Mouse (Mus musculus) neural tube, embryonic 11.5 days (tissue): ENCODE data around the gene Cideb. TPM values are rescaled to one million over a fixed set of nuclear protein-coding genes. Genes with fewer than 3 reads are reported as not detected.

ENCODE experiments used
- ATAC-seq: fragments of 200-750 bp; cut with Nextera tagmentation; 2 replicates; pipeline ENCODE4 v1.8.0; 2017; ENCODE audit warnings: moderate number of reproducible peaks, mild to moderate bottlenecking, moderate TSS enrichment, moderate library complexity; ENCODE audit not compliant: insufficient read depth, low FRiP score, low TSS enrichment
- DNase-seq: peaks from one replicate; pipeline ENCODE4 v3.0.0-alpha.2; 2015; ENCODE audit warnings: low spot score
- H3K27ac ChIP-seq: fragments of 300-500 bp; sonication (generic); 2 replicates; pipeline ENCODE4 v1.5.1; 2014; ENCODE audit warnings: low read depth, mild to moderate bottlenecking, low read length
- H3K27me3 ChIP-seq: fragments of 300-500 bp; sonication (generic); 2 replicates; pipeline ENCODE4 v1.6.1; 2014; ENCODE audit warnings: mild to moderate bottlenecking, low read length, mixed read lengths; ENCODE audit not compliant: control insufficient read depth, insufficient read depth
- H3K36me3 ChIP-seq: fragments of 300-500 bp; sonication (generic); 2 replicates; pipeline ENCODE4 v1.6.1; 2014; ENCODE audit warnings: mild to moderate bottlenecking, low read length, moderate library complexity, mixed read lengths; ENCODE audit not compliant: control insufficient read depth, insufficient read depth
- H3K4me1 ChIP-seq: fragments of 300-500 bp; sonication (generic); 2 replicates; pipeline ENCODE4 v1.6.1; 2014; ENCODE audit warnings: low read length, mixed read lengths; ENCODE audit not compliant: control insufficient read depth, insufficient read depth
- H3K4me2 ChIP-seq: fragments of 300-500 bp; sonication (generic); 2 replicates; pipeline ENCODE4 v1.6.1; 2014; ENCODE audit warnings: low read depth, mild to moderate bottlenecking, moderate library complexity
- H3K4me3 ChIP-seq: fragments of 300-500 bp; sonication (generic); 2 replicates; pipeline ENCODE4 v1.5.1; 2014; ENCODE audit warnings: low read depth, low read length
- H3K9ac ChIP-seq: fragments of 300-500 bp; sonication (generic); 2 replicates; pipeline ENCODE4 v1.6.1; 2014; ENCODE audit warnings: mild to moderate bottlenecking, low read length
- H3K9me3 ChIP-seq: fragments of 300-500 bp; sonication (generic); 2 replicates; pipeline ENCODE4 v1.6.1; 2016; ENCODE audit warnings: low read length; ENCODE audit not compliant: control insufficient read depth
- WGBS: fragments of 180-500 bp; shearing (Covaris S2); extraction: QIAGEN DNeasy Blood & Tissue Kit; methylation state at CpG from one replicate; pipeline ENCODE4 v1.1.7; 2014; 5-methylcytosine and 5-hydroxymethylcytosine counted together
- polyA plus RNA-seq: library from polyadenylated mRNA; unstranded; fragments of >200 nt; fragmentation: Nextera tagmentation; extraction: Ambion mirVana; gene quantifications from 2 replicates; pipeline ENCODE4 v1.2.1, GENCODE M21; 2014

The Cideb gene
- polyA plus RNA-seq, 1 experiment from 2014 or later: 0.32 TPM

GRCm38 (mm10) chr14:55713729-55714122, 44.5 kb downstream of the Cideb start, which contains the start of gene Tgm1:
Gene Tgm1 (minus strand): TSS chr14:55713926.
- no peak for DNase-seq
- no peak for ATAC-seq
- no peaks in the 10 kb centered on the region for H3K9me3 ChIP-seq
- H3K4me2 ChIP-seq: no peak within 1 kb of the TSS
- 0 out of 2 replicates have a peak, but pooled peaks cover 2% of the 10 kb centered on the region for H3K36me3 ChIP-seq
- no peak within 1 kb of the TSS for H3K27ac ChIP-seq
- H3K4me1 ChIP-seq: 0 out of 2 replicates have a peak, but pooled peaks cover 3% of the 10 kb centered on the region
- H3K4me3 ChIP-seq: no peak within 1 kb of the TSS
- peaks cover 9% of the 10 kb centered on the region; the same call in 1 of the 2 replicates for H3K27me3 ChIP-seq
- no peak within 1 kb of the TSS; the same call in 1 of the 2 replicates for H3K9ac ChIP-seq
- 34% methylated on average over 4 of the region's 4 CpGs for WGBS

GRCm38 (mm10) chr14:55713007-55713728, 45.1 kb downstream of the Cideb start:
- DNase-seq: no peak
- H3K4me2 ChIP-seq: no peak overlapping the region
- no peak overlapping the region for H3K4me3 ChIP-seq
- no peak for ATAC-seq
- H3K36me3 ChIP-seq: 0 out of 2 replicates have a peak, but pooled peaks cover 2% of the 10 kb centered on the region
- 0 out of 2 replicates have a peak, but pooled peaks cover 3% of the 10 kb centered on the region for H3K4me1 ChIP-seq
- H3K9ac ChIP-seq: no peak overlapping the region; the same call in 1 of the 2 replicates
- H3K27me3 ChIP-seq: peaks cover 9% of the 10 kb centered on the region; the same call in 1 of the 2 replicates
- no peak overlapping the region for H3K27ac ChIP-seq
- WGBS: 11% methylated on average over 25 of the region's 25 CpGs
- no peaks in the 10 kb centered on the region for H3K9me3 ChIP-seq

GRCm38 (mm10) chr14:55711786-55712185, 46.5 kb downstream of the Cideb start:
- Histone ChIP-seq H3K27ac (no peak overlapping the region), H3K4me2 (no peak overlapping the region), H3K9me3 (no peaks in the 10 kb centered on the region), H3K9ac (no peak overlapping the region), H3K4me1 (0 out of 2 replicates have a peak, but pooled peaks cover 3% of the 10 kb centered on the region), H3K27me3 (peaks cover 9% of the 10 kb centered on the region; the same call in 1 of the 2 replicates), H3K4me3 (no peak overlapping the region), H3K36me3 (no peaks in the 10 kb centered on the region)
- 78% methylated on average over 7 of the region's 7 CpGs for WGBS
- no peak for ATAC-seq
- DNase-seq: no peak

GRCm38 (mm10) chr14:55709509-55709908, 48.7 kb downstream of the Cideb start:
- Histone ChIP-seq H3K9me3 (no peaks in the 10 kb centered on the region), H3K9ac (no peak overlapping the region), H3K27ac (no peak overlapping the region), H3K4me1 (0 out of 2 replicates have a peak, but pooled peaks cover 3% of the 10 kb centered on the region), H3K36me3 (no peaks in the 10 kb centered on the region), H3K4me3 (no peak overlapping the region), H3K27me3 (peaks cover 9% of the 10 kb centered on the region; the same call in 1 of the 2 replicates), H3K4me2 (no peak overlapping the region)
- 87% methylated on average over 4 of the region's 4 CpGs for WGBS
- DNase-seq (no peak), ATAC-seq (no peak)

GRCm38 (mm10) chr14:55707397-55707796, 50.9 kb downstream of the Cideb start:
- no peaks in the 10 kb centered on the region for H3K36me3 ChIP-seq
- H3K27me3 ChIP-seq: peaks cover 4% of the 10 kb centered on the region; the same call in 1 of the 2 replicates
- H3K9ac ChIP-seq: no peak overlapping the region
- H3K9me3 ChIP-seq: no peaks in the 10 kb centered on the region
- no peak overlapping the region for H3K4me3 ChIP-seq
- DNase-seq (no peak), ATAC-seq (no peak)
- H3K4me1 ChIP-seq: no peaks in the 10 kb centered on the region
- H3K27ac ChIP-seq: no peak overlapping the region
- H3K4me2 ChIP-seq: no peak overlapping the region
- WGBS: 84% methylated on average over 5 of the region's 5 CpGs

DNA sequence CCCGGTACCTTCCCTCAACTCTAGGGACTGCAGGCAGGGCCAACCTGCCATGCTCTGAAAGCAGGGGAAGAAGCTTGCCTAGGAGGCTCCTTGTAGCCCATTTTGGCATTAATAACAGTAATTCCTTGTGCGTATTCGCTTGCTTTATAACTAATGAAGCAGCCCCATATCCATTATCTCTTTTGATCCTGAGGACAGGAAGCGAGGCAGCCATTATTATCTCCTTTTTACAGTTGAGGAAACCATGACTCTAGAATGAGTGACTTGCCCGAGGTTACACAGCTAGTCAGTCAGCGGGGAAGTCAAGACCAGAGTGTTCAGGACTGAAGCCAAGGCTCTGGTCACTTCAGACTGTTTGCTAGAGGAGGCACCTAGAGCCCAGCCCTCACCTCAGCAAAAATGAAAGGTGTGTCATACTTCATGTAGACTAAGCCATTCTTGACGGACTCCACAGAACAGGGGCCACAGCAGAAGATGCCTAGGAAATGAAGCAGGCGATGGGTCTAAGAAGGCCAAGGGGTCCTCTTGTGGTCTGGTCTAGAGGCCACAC, 52.1 kb downstream of the Cideb start:
- ATAC-seq (no peak), DNase-seq (no peak)
- 90% methylated on average over 8 of the region's 8 CpGs for WGBS
- Histone ChIP-seq H3K9ac (no peak overlapping the region), H3K27me3 (no peaks in the 10 kb centered on the region), H3K9me3 (no peaks in the 10 kb centered on the region), H3K4me2 (no peak overlapping the region), H3K36me3 (no peaks in the 10 kb centered on the region), H3K4me3 (no peak overlapping the region), H3K27ac (no peak overlapping the region), H3K4me1 (no peaks in the 10 kb centered on the region)

Other genes starting within 250 kb of the Cideb start
- 0.99 and 1.7 TPM in 2 replicates for gene Cpne6, start 248.0 kb downstream of the Cideb start, polyA plus RNA-seq
- not detected in 2 replicates for gene Nrl, start 233.5 kb downstream of the Cideb start, polyA plus RNA-seq
- gene Pck2, start 218.2 kb downstream of the Cideb start, polyA plus RNA-seq: 14.5 and 14.7 TPM in 2 replicates
- 84.4 and 85.1 TPM in 2 replicates for gene Dcaf11, start 198.5 kb downstream of the Cideb start, polyA plus RNA-seq
- 0.80 TPM in 1 of 2 replicates, not detected in the other for gene A730061H03Rik, start 198.1 kb downstream of the Cideb start, polyA plus RNA-seq
- 4.7 and 6.8 TPM in 2 replicates for gene Fitm1, start 182.8 kb downstream of the Cideb start, polyA plus RNA-seq
- 112 and 123 TPM in 2 replicates for gene Psme1, start 180.3 kb downstream of the Cideb start, polyA plus RNA-seq
- 6.0 and 7.6 TPM in 2 replicates for gene Emc9, start 173.2 kb downstream of the Cideb start, polyA plus RNA-seq
- 188 and 218 TPM in 2 replicates for gene Psme2, start 167.3 kb downstream of the Cideb start, polyA plus RNA-seq
- 10.2 and 13.0 TPM in 2 replicates for gene Rnf31, start 166.8 kb downstream of the Cideb start, polyA plus RNA-seq
- 5.7 and 5.9 TPM in 2 replicates for gene Irf9, start 154.9 kb downstream of the Cideb start, polyA plus RNA-seq
- gene Rec8, start 140.4 kb downstream of the Cideb start, polyA plus RNA-seq: 12.0 and 12.4 TPM in 2 replicates
- gene Ipo4, start 122.5 kb downstream of the Cideb start, polyA plus RNA-seq: 99.2 and 104 TPM in 2 replicates
- 1.0 and 1.6 TPM in 2 replicates for gene Gm49378, start 120.6 kb downstream of the Cideb start, polyA plus RNA-seq
- gene Tm9sf1, start 114.7 kb downstream of the Cideb start, polyA plus RNA-seq: 64.2 and 65.8 TPM in 2 replicates
- 0.89 and 0.93 TPM in 2 replicates for gene Tssk4, start 108.3 kb downstream of the Cideb start, polyA plus RNA-seq
- gene Mdp1, start 98.0 kb downstream of the Cideb start, polyA plus RNA-seq: 65.5 and 65.7 TPM in 2 replicates
- gene Gmpr2, start 86.5 kb downstream of the Cideb start, polyA plus RNA-seq: 53.1 and 66.7 TPM in 2 replicates
- gene Nedd8, start 86.3 kb downstream of the Cideb start, polyA plus RNA-seq: 573 and 583 TPM in 2 replicates
- 50.7 and 61.2 TPM in 2 replicates for gene Tinf2, start 76.6 kb downstream of the Cideb start, polyA plus RNA-seq
- 0.37 and 0.57 TPM in 2 replicates for gene Tgm1, start 44.5 kb downstream of the Cideb start, polyA plus RNA-seq
- 26.5 and 29.3 TPM in 2 replicates for gene Rabggta, start 36.2 kb downstream of the Cideb start, polyA plus RNA-seq
- 68.6 and 76.8 TPM in 2 replicates for gene Dhrs1, start 12.8 kb downstream of the Cideb start, polyA plus RNA-seq
- 51.9 and 53.8 TPM in 2 replicates for gene Nop9, start 12.8 kb downstream of the Cideb start, polyA plus RNA-seq
- gene Ltb4r2, start 3.0 kb upstream of the Cideb start, polyA plus RNA-seq: 0.20 and 0.52 TPM in 2 replicates
- 0.18 and 0.27 TPM in 2 replicates for gene Ltb4r1, start 7.5 kb upstream of the Cideb start, polyA plus RNA-seq
- 8.9 and 9.0 TPM in 2 replicates for gene Adcy4, start 25.6 kb upstream of the Cideb start, polyA plus RNA-seq
- gene Ripk3, start 30.4 kb upstream of the Cideb start, polyA plus RNA-seq: 14.2 and 16.6 TPM in 2 replicates
- gene Nfatc4, start 64.7 kb upstream of the Cideb start, polyA plus RNA-seq: 25.9 and 33.7 TPM in 2 replicates
- gene Nynrin, start 95.6 kb upstream of the Cideb start, polyA plus RNA-seq: 15.1 and 16.0 TPM in 2 replicates
- 0.13 and 0.22 TPM in 2 replicates for gene Cbln3, start 125.9 kb upstream of the Cideb start, polyA plus RNA-seq
- gene Khnyn, start 126.5 kb upstream of the Cideb start, polyA plus RNA-seq: 11.8 and 13.0 TPM in 2 replicates
- gene Sdr39u1, start 141.8 kb upstream of the Cideb start, polyA plus RNA-seq: 45.7 and 52.6 TPM in 2 replicates
- gene Cma1, start 186.2 kb upstream of the Cideb start, polyA plus RNA-seq: not detected in 2 replicates
- not detected in 2 replicates for gene Cma2, start 192.5 kb upstream of the Cideb start, polyA plus RNA-seq